Mouse (Mus musculus): ENCODE measurements around the gene Btbd35f25.
"Not testable (repeated sequence)": the region's sequence is repeated elsewhere in the genome, so short reads cannot be mapped to it uniquely, and the experiment has no call there.

The Btbd35f25 gene

DNA sequence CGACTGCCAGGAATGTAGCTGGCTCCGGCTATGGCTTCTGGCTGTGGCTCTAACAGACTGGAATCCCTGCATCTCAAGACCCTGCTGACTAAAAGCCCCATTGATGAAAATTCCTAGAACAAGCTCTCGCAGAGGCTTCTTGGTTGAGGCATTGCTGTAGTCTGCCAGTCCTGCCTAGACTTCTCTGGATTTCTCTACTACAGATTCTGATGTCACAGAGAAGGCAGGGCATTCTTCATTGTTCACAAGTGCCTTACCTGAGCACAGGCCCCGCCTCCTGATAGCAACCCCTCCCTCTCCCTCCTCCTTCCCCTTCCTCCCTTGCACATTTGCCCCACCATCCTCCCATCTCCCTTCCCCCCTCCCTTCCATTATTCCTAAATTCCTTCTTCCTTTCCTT is at the start of gene Btbd35f25:
TSS of gene Btbd35f25 (minus strand) at position 101 of the 400 bp plus-strand sequence.
- not testable (repeated sequence) for DNase-seq

DNA sequence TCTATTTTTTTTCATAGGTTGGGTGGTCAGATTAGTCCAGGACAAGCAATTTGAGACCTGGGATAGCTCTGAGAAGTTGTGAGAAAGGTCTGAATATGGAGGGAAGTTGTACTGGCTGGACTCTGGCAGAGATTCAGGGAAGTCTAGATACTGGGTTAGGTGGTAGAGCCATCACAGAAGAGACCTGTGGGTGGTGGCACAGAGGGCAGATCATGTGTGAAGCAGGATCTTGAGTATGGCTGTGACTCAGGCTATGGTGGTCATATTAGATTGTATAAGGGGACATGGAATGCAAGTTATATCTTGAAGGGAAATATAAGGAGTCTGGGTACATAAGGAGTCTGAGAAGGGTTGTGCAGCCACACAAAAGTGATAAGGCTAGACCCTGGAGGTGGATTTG is 49.3 kb upstream of the Btbd35f25 start:
- no peak for DNase-seq

DNA sequence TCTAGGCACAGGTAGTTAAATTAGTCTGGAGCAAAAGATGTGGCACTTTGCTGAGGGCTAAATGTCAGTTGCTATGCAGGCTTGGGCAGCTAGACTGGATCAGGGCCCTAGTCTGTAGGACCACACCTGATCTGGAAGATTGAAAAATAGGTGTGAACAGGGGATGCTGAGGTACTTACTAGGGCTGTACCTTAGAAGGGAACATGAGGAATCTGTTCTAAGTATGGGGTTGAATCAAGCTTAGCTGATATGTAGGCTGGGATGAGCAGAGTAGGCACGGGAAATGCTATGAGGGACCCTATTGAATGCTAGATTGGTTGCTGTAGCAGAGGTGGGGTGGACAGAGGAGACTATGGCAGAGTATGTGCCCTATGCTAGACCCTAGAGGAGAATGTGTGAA is 47.0 kb upstream of the Btbd35f25 start:
- no peak for DNase-seq

DNA sequence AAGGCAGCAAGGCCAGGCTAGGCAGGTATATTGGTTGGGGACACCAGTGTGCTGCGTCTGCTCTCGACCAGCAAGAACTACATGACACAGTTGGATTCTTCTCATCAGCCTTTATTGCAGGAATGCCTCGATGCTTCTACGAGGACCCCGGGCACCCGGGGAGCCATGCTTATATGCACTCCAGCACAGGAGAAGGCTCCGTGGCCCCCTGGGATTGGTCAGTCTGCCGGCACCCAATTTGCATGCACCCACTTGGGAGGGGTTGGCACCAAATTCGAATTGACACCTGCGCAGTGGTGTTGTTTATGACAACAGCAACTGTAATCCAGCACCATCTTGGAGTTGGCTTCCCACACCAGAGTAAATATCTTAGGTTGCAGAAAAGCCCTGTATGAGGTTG is 28.1 kb upstream of the Btbd35f25 start:
- DNase-seq = no peak

DNA sequence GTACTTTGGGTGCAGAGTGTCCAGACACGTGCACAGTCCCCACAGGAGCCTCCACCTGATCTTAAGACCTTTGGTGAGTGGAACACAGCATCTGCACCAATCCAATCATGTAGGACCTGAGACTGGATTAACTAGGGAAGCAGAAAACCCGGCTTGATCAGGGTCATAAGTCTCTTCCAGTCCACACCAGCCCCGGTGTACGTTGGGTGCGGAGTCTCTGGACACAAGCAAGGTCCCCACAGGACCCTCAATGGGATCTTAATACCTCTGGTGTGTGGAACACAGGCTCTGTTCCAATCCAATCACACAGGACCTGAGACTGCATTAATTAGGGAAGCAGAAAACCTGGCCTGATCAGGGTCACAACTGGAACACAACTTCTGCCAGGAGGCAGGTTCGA is 20.0 kb upstream of the Btbd35f25 start:
- DNase-seq = no peak
